Mouse (Mus musculus) megakaryocyte, embryonic 14.5 days (primary cell): ENCODE results near the gene Clic6.

ENCODE experiments used
- FLI1 ChIP-seq: IDR thresholded peaks from 2 replicates; pipeline ENCODE4 v1.6.1; 2012; ENCODE audit warnings: low read length, inconsistent platforms, mixed read lengths
- GATA1 ChIP-seq: IDR thresholded peaks from 3 replicates; pipeline ENCODE4 v1.6.1; 2012; ENCODE audit warnings: mixed read lengths, low read length, inconsistent platforms, borderline replicate concordance

DNA sequence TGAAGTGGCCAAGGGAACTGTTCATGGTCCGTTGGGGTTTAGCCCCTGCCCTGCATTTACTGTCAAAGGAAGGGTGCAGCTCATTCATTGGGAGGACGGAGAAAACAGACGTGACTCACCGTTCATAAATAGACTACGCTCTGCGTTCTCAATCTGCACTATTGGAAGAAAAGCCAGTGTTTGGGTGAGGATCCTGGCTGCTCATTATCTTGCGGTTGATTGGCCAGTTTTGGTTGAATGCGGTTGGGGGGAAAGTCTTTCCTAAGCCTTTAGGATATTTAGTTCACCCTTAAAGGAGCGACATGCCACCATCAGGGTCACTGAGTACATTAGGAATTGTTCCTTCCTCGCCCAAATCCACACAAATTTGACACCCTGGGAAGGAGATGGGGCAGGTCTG is 20.3 kb upstream of the Clic6 start:
- TF ChIP-seq GATA1 (no peak), FLI1 (no peak)
